Mouse (Mus musculus) MEL (cell line): ENCODE measurements at regions not wholly inside any gene's neighbourhood (a gene's known extent, or its start where the extent isn't known, plus 50 kb on each side); places are given as distances from the start of the nearest gene placed in this dataset.

Experiments used
- DNase-seq: peaks from one replicate; pipeline ENCODE4 v3.0.0; 2011; ENCODE audit warnings: low read depth, low spot score
- H3K27ac ChIP-seq: 2 replicates; pipeline ENCODE4 v1.5.1; 2012; ENCODE audit warnings: low read depth, mild to moderate bottlenecking, control low read depth, low read length, moderate library complexity; ENCODE audit not compliant: control insufficient read depth
- H3K27me3 ChIP-seq, 2 experiments: fragments of 150-350 bp in 1 of 2; sonication (generic) in 1 of 2; 2 replicates each; pipeline ENCODE4 v1.6.1; 2012; ENCODE audit warnings: low read length in 2 of 2, mild to moderate bottlenecking in 2 of 2, improper control_type of control experiment in 1 of 2, moderate library complexity in 1 of 2; ENCODE audit not compliant: insufficient read depth in 2 of 2, control insufficient read depth in 1 of 2
- H3K36me3 ChIP-seq, 2 experiments: 2 replicates each; pipeline ENCODE4 v1.6.1; 2012 to 2014; ENCODE audit warnings: low read length in 2 of 2, improper control_type of control experiment in 1 of 2, inconsistent platforms in 1 of 2, mild to moderate bottlenecking in 1 of 2; ENCODE audit not compliant: insufficient read depth in 2 of 2, control insufficient read depth in 1 of 2
- H3K4me1 ChIP-seq, 2 experiments: fragments of 150-350 bp in 1 of 2; sonication (generic) in 1 of 2; 2 replicates each; pipeline ENCODE4 v1.6.1; 2012; ENCODE audit warnings: low read length in 2 of 2, improper control_type of control experiment in 1 of 2, mild to moderate bottlenecking in 1 of 2; ENCODE audit not compliant: insufficient read depth in 2 of 2, control insufficient read depth in 1 of 2
- H3K4me3 ChIP-seq, 2 experiments: fragments of 150-350 bp in 1 of 2; sonication (generic) in 1 of 2; 2 replicates each; pipeline ENCODE4 v1.5.1; 2012; ENCODE audit warnings: low read depth in 2 of 2, low read length in 2 of 2, mild to moderate bottlenecking in 2 of 2, moderate library complexity in 2 of 2, control low read depth in 1 of 2, improper control_type of control experiment in 1 of 2; ENCODE audit not compliant: control insufficient read depth in 1 of 2, insufficient read depth in 1 of 2
- H3K79me2 ChIP-seq: 2 replicates; pipeline ENCODE4 v1.6.1; 2012; ENCODE audit warnings: mild to moderate bottlenecking, low read length, moderate library complexity; ENCODE audit not compliant: control insufficient read depth, poor library complexity, insufficient read depth
- H3K9ac ChIP-seq: 2 replicates; pipeline ENCODE4 v1.6.1; 2012; ENCODE audit warnings: low read depth, mild to moderate bottlenecking, control low read depth, low read length, moderate library complexity; ENCODE audit not compliant: control insufficient read depth, poor library complexity, severe bottlenecking
- H3K9me3 ChIP-seq: fragments of 150-350 bp; sonication (generic); replicated peaks from 2 replicates; pipeline ENCODE4 v1.6.1; 2012; ENCODE audit warnings: mild to moderate bottlenecking, low read length, improper control_type of control experiment, moderate library complexity; ENCODE audit not compliant: insufficient read depth
- BHLHE40 ChIP-seq: IDR thresholded peaks from 2 replicates; pipeline ENCODE4 v1.6.1; 2012; ENCODE audit warnings: low read depth, mild to moderate bottlenecking, inconsistent platforms, low read length, improper control_type of control experiment, borderline replicate concordance
- CHD2 ChIP-seq: IDR thresholded peaks from 2 replicates; pipeline ENCODE4 v1.6.1; 2011; ENCODE audit warnings: low read length, improper control_type of control experiment
- CTCF ChIP-seq, 3 experiments: IDR thresholded peaks in 2 of 3; conservative IDR thresholded peaks in 1 of 3; 2 replicates each; pipeline ENCODE4 v1.5.1; 2011 to 2012; ENCODE audit warnings: low read length in 3 of 3, low read depth in 2 of 3, mild to moderate bottlenecking in 2 of 3, improper control_type of control experiment in 1 of 3, inconsistent platforms in 1 of 3, mixed read lengths in 1 of 3, moderate library complexity in 1 of 3; ENCODE audit not compliant: control insufficient read depth in 1 of 3, insufficient read depth in 1 of 3, poor library complexity in 1 of 3, severe bottlenecking in 1 of 3
- E2F4 ChIP-seq: IDR thresholded peaks from 2 replicates; pipeline ENCODE4 v1.6.1; 2011; ENCODE audit warnings: low read depth, low read length, improper control_type of control experiment, borderline replicate concordance
- ELF1 ChIP-seq: IDR thresholded peaks from 2 replicates; pipeline ENCODE4 v1.6.1; 2014; ENCODE audit warnings: low read depth, mild to moderate bottlenecking, inconsistent platforms, low read length, improper control_type of control experiment, moderate library complexity
- EP300 ChIP-seq, 2 experiments: IDR thresholded peaks; 2 replicates each; pipeline ENCODE4 v1.6.1; 2011; ENCODE audit warnings: improper control_type of control experiment in 2 of 2, low read length in 2 of 2, low read depth in 1 of 2, mild to moderate bottlenecking in 1 of 2
- ETS1 ChIP-seq: IDR thresholded peaks from 2 replicates; pipeline ENCODE4 v1.6.1; 2012; ENCODE audit warnings: low read depth, mild to moderate bottlenecking, inconsistent platforms, low read length, improper control_type of control experiment, moderate library complexity
- GABPA ChIP-seq: IDR thresholded peaks from 2 replicates; pipeline ENCODE4 v1.6.1; 2012; ENCODE audit warnings: low read depth, mild to moderate bottlenecking, inconsistent platforms, low read length, improper control_type of control experiment, moderate library complexity
- JUND ChIP-seq: IDR thresholded peaks from 2 replicates; pipeline ENCODE4 v1.6.1; 2011; ENCODE audit warnings: low read depth, mild to moderate bottlenecking, improper control_type of control experiment, low read length
- MAFK ChIP-seq: IDR thresholded peaks from 2 replicates; pipeline ENCODE4 v1.6.1; 2011; ENCODE audit warnings: low read depth, mild to moderate bottlenecking, low read length, improper control_type of control experiment, borderline replicate concordance
- MAX ChIP-seq: IDR thresholded peaks from 2 replicates; pipeline ENCODE4 v1.6.1; 2011; ENCODE audit warnings: low read length, improper control_type of control experiment
- MAZ ChIP-seq: IDR thresholded peaks from 2 replicates; pipeline ENCODE4 v1.6.1; 2012; ENCODE audit warnings: low read depth, mild to moderate bottlenecking, inconsistent platforms, low read length, improper control_type of control experiment
- MXI1 ChIP-seq: IDR thresholded peaks from 2 replicates; pipeline ENCODE4 v1.6.1; 2011; ENCODE audit warnings: mild to moderate bottlenecking, low read depth, low read length, improper control_type of control experiment
- MYB ChIP-seq: IDR thresholded peaks from 2 replicates; pipeline ENCODE4 v1.6.1; 2011; ENCODE audit warnings: mild to moderate bottlenecking, low read depth, low read length, improper control_type of control experiment
- MYC ChIP-seq: IDR thresholded peaks from 2 replicates; pipeline ENCODE4 v1.6.1; 2011; ENCODE audit warnings: low read depth, mild to moderate bottlenecking, low read length, improper control_type of control experiment, moderate library complexity
- NELFE ChIP-seq: IDR thresholded peaks from 2 replicates; pipeline ENCODE4 v1.6.1; 2011; ENCODE audit warnings: low read depth, low read length, improper control_type of control experiment
- NRF1 ChIP-seq: IDR thresholded peaks from 2 replicates; pipeline ENCODE4 v1.6.1; 2014; ENCODE audit warnings: low read depth, mild to moderate bottlenecking, inconsistent platforms, low read length, improper control_type of control experiment, moderate library complexity; ENCODE audit not compliant: poor library complexity, insufficient read depth, severe bottlenecking
- POLR2A ChIP-seq, 2 experiments: IDR thresholded peaks; 2 replicates each; pipeline ENCODE4 v1.6.1; 2011 to 2012; ENCODE audit warnings: low read length in 2 of 2, mild to moderate bottlenecking in 2 of 2, control low read depth in 1 of 2, improper control_type of control experiment in 1 of 2, low read depth in 1 of 2, moderate library complexity in 1 of 2; ENCODE audit not compliant: control insufficient read depth in 1 of 2, insufficient read depth in 1 of 2, poor library complexity in 1 of 2
- POLR2AphosphoS2 ChIP-seq: IDR thresholded peaks from 2 replicates; pipeline ENCODE4 v1.6.1; 2011; ENCODE audit warnings: low read length, improper control_type of control experiment
- POLR2AphosphoS5 ChIP-seq: IDR thresholded peaks from 2 replicates; pipeline ENCODE4 v1.6.1; 2012; ENCODE audit warnings: low read depth, borderline replicate concordance, mild to moderate bottlenecking, inconsistent platforms, low read length, moderate library complexity, mixed read lengths
- RCOR1 ChIP-seq: IDR thresholded peaks from 2 replicates; pipeline ENCODE4 v1.6.1; 2012; ENCODE audit warnings: low read depth, mild to moderate bottlenecking, inconsistent platforms, low read length, improper control_type of control experiment
- SIN3A ChIP-seq: IDR thresholded peaks from 2 replicates; pipeline ENCODE4 v1.6.1; 2012; ENCODE audit warnings: low read length, improper control_type of control experiment, inconsistent platforms
- SMC3 ChIP-seq: IDR thresholded peaks from 2 replicates; pipeline ENCODE4 v1.6.1; 2011; ENCODE audit warnings: low read depth, low read length, improper control_type of control experiment
- TAL1 ChIP-seq: IDR thresholded peaks from 2 replicates; pipeline ENCODE4 v1.6.1; 2012; ENCODE audit warnings: mild to moderate bottlenecking, inconsistent platforms, low read length, moderate library complexity, mixed read lengths
- TBP ChIP-seq: IDR thresholded peaks from 2 replicates; pipeline ENCODE4 v1.8.0; 2011; ENCODE audit warnings: low read depth, low read length, improper control_type of control experiment
- UBTF ChIP-seq: IDR thresholded peaks from 2 replicates; pipeline ENCODE4 v1.6.1; 2012; ENCODE audit warnings: low read depth, mild to moderate bottlenecking, inconsistent platforms, low read length, improper control_type of control experiment, moderate library complexity, borderline replicate concordance; ENCODE audit not compliant: insufficient read depth
- USF2 ChIP-seq, 2 experiments: IDR thresholded peaks; 2 replicates each; pipeline ENCODE4 v1.6.1; 2011 to 2012; ENCODE audit warnings: improper control_type of control experiment in 2 of 2, low read length in 2 of 2, borderline replicate concordance in 1 of 2, inconsistent platforms in 1 of 2, low read depth in 1 of 2, mild to moderate bottlenecking in 1 of 2; ENCODE audit not compliant: insufficient read depth in 1 of 2
- ZMIZ1 ChIP-seq: IDR thresholded peaks from 2 replicates; pipeline ENCODE4 v1.6.1; 2012; ENCODE audit warnings: low read depth, mild to moderate bottlenecking, inconsistent platforms, low read length, improper control_type of control experiment, moderate library complexity
- ZNF384 ChIP-seq: IDR thresholded peaks from 2 replicates; pipeline ENCODE4 v1.6.1; 2012; ENCODE audit warnings: low read depth, mild to moderate bottlenecking, inconsistent platforms, low read length, improper control_type of control experiment

GRCm38 (mm10) chr2:118028881-118029280 lies 82.8 kb upstream of the Thbs1 start:
- Histone ChIP-seq H3K27me3 (no peaks in the 10 kb centered on the region), H3K79me2 (no peaks in the 10 kb centered on the region), H3K4me1 (no peaks in the 10 kb centered on the region), H3K27ac (no peak overlapping the region), H3K36me3 (no peaks in the 10 kb centered on the region), H3K4me3 (no peak overlapping the region), H3K9ac (no peak overlapping the region)
- TF ChIP-seq POLR2AphosphoS2 = no peak
- TF ChIP-seq EP300 (IDR thresholded peaks at IDR 0.05; ENCODE audit: low read depth in 1 of 2, low read length in 2 of 2) = no peak
- no peak for TF ChIP-seq CHD2
- no peak for TF ChIP-seq MYB
- TF ChIP-seq NRF1 = no peak
- TF ChIP-seq MXI1 = no peak
- TF ChIP-seq RCOR1 = no peak
- no peak for TF ChIP-seq MYC
- no peak for TF ChIP-seq BHLHE40
- TF ChIP-seq JUND = no peak
- no peak for TF ChIP-seq SIN3A
- no peak for TF ChIP-seq ZNF384
- TF ChIP-seq MAZ = no peak
- TF ChIP-seq MAFK = no peak
- TF ChIP-seq POLR2AphosphoS5 = no peak
- no peak for TF ChIP-seq TBP
- no peak for TF ChIP-seq E2F4
- no peak for TF ChIP-seq ELF1
- no peak for TF ChIP-seq MAX
- TF ChIP-seq, all 39 proteins: peak for 0
- H3K9me3 ChIP-seq = no peaks in the 10 kb centered on the region
- no peak for DNase-seq

- no peaks in the 10 kb centered on the region for H3K4me1 ChIP-seq
- no peak for DNase-seq
- TF ChIP-seq MAX (no peak), CTCF (IDR thresholded peaks at IDR 0.05 in 2 of 3, conservative IDR thresholded peaks at IDR 0.05 in 1 of 3; ENCODE audit: control insufficient read depth in 1 of 3, insufficient read depth in 1 of 3, low read depth in 2 of 3, low read length in 3 of 3, poor library complexity in 1 of 3, severe bottlenecking in 1 of 3) (no peak), ETS1 (no peak), MXI1 (no peak), POLR2AphosphoS2 (no peak), JUND (no peak), ZMIZ1 (no peak), NELFE (no peak), TBP (no peak), GABPA (no peak), MAFK (no peak), TAL1 (no peak), USF2 (IDR thresholded peaks at IDR 0.05; ENCODE audit: borderline replicate concordance in 1 of 2, insufficient read depth in 1 of 2, low read depth in 1 of 2, low read length in 2 of 2) (no peak), EP300 (IDR thresholded peaks at IDR 0.05; ENCODE audit: low read depth in 1 of 2, low read length in 2 of 2) (no peak), RCOR1 (no peak), SMC3 (no peak), POLR2A (IDR thresholded peaks at IDR 0.05; ENCODE audit: control insufficient read depth in 1 of 2, insufficient read depth in 1 of 2, low read depth in 1 of 2, low read length in 2 of 2, poor library complexity in 1 of 2) (no peak), SIN3A (no peak), UBTF (no peak), ZNF384 (no peak)
- H3K27me3 ChIP-seq = no peaks in the 10 kb centered on the region
- H3K9ac ChIP-seq = no peak overlapping the region
- H3K79me2 ChIP-seq = no peaks in the 10 kb centered on the region
- H3K27ac ChIP-seq = no peak overlapping the region
- H3K9me3 ChIP-seq = no peaks in the 10 kb centered on the region
- no peak overlapping the region for H3K4me3 ChIP-seq
- H3K36me3 ChIP-seq = no peaks in the 10 kb centered on the region
Observed at GRCm38 (mm10) chr2:118029470-118030108, 82.1 kb upstream of the Thbs1 start.
